Mouse (Mus musculus) common myeloid progenitor, adult 5-6 weeks (primary cell): ENCODE results near the gene Faxc. TPM values are rescaled to one million over a fixed set of nuclear protein-coding genes. Genes with fewer than 3 reads are reported as not detected.

ENCODE experiments used
- ATAC-seq: replicated peaks from 2 replicates; pipeline ENCODE4 v1.8.0; 2016; ENCODE audit warnings: low read depth, mild to moderate bottlenecking, moderate TSS enrichment, inconsistent platforms; ENCODE audit not compliant: poor library complexity, severe bottlenecking
- total RNA-seq: library from RNA; stranded (forward); fragments of 200-1000, 187-1606 nt; gene quantifications from 2 replicates; pipeline ENCODE4 v1.2.3, GENCODE M21; 2017

Faxc gene
- total RNA-seq, 1 experiment from 2014 or later = not detected

GRCm38 (mm10) chr4:22017656-22018379 is 86.7 kb downstream of the Faxc start:
- ATAC-seq = no peak

GRCm38 (mm10) chr4:22018414-22018813 is 87.3 kb downstream of the Faxc start:
- ATAC-seq = no peak

GRCm38 (mm10) chr4:22029951-22030350 is 98.8 kb downstream of the Faxc start:
- no peak for ATAC-seq

Other genes starting within 250 kb of the Faxc start
- not detected in 2 replicates for gene Prdm13, start 245.4 kb upstream of the Faxc start, total RNA-seq
- 28.0 and 32.1 TPM in 2 replicates for gene Ccnc, start 203.6 kb upstream of the Faxc start, total RNA-seq
- 17.6 and 29.0 TPM in 2 replicates for gene Usp45, start 164.2 kb upstream of the Faxc start, total RNA-seq
- 5.3 and 6.9 TPM in 2 replicates for gene Tstd3, start 164.1 kb upstream of the Faxc start, total RNA-seq
- gene Pnisr, start 83.7 kb upstream of the Faxc start, total RNA-seq = 115 and 116 TPM in 2 replicates
- 11.1 and 15.5 TPM in 2 replicates for gene Coq3, start 51.7 kb upstream of the Faxc start, total RNA-seq